Mouse (Mus musculus) hindbrain, embryonic 10.5 days (tissue): ENCODE measurements at regions not wholly inside any gene's neighbourhood (a gene's known extent, or its start where the extent isn't known, plus 50 kb on each side); places are given as distances from the start of the nearest gene placed in this dataset.

Source experiments
- DNase-seq: peaks from one replicate; pipeline ENCODE4 v3.0.0-alpha.2; 2017; ENCODE audit warnings: low spot score
- H3K27ac ChIP-seq: fragments of 300-500 bp; sonication (generic); 2 replicates; pipeline ENCODE4 v1.5.1; 2016; ENCODE audit warnings: mild to moderate bottlenecking, moderate library complexity
- H3K27me3 ChIP-seq: fragments of 300-500 bp; sonication (generic); 2 replicates; pipeline ENCODE4 v1.6.1; 2016; ENCODE audit warnings: mild to moderate bottlenecking; ENCODE audit not compliant: poor library complexity, insufficient read depth, severe bottlenecking
- H3K36me3 ChIP-seq: fragments of 300-500 bp; sonication (generic); 2 replicates; pipeline ENCODE4 v1.6.1; 2016; ENCODE audit warnings: mild to moderate bottlenecking, moderate library complexity
- H3K4me1 ChIP-seq: fragments of 300-500 bp; sonication (generic); replicated peaks from 2 replicates; pipeline ENCODE4 v1.6.1; 2016; ENCODE audit warnings: mild to moderate bottlenecking
- H3K4me3 ChIP-seq: fragments of 300-500 bp; sonication (generic); 2 replicates; pipeline ENCODE4 v1.5.1; 2016; ENCODE audit warnings: mild to moderate bottlenecking, moderate library complexity
- H3K9me3 ChIP-seq: fragments of 300-500 bp; sonication (generic); 2 replicates; pipeline ENCODE4 v1.6.1; 2016; ENCODE audit warnings: mild to moderate bottlenecking, moderate library complexity
- WGBS: fragments of 180-500 bp; shearing (Covaris S2); methylation state at CpG from one replicate; pipeline ENCODE4 v1.1.7; 2016; 5-methylcytosine and 5-hydroxymethylcytosine counted together

GRCm38 (mm10) chr17:47317651-47318050, 51.0 kb upstream of the Mrps10 start:
- H3K4me3 ChIP-seq, result no peak overlapping the region
- DNase-seq, result no peak
- H3K27ac ChIP-seq, result no peak overlapping the region
- H3K27me3 ChIP-seq, result no peaks in the 10 kb centered on the region
- H3K9me3 ChIP-seq, result no peaks in the 10 kb centered on the region
- WGBS, result 86% methylated on average over 11 of the region's 11 CpGs
- peaks cover 64% of the 10 kb centered on the region for H3K36me3 ChIP-seq
- H3K4me1 ChIP-seq, result 0 out of 2 replicates have a peak, but pooled peaks cover 8% of the 10 kb centered on the region

- Histone ChIP-seq H3K27me3 (no peaks in the 10 kb centered on the region), H3K27ac (no peak overlapping the region), H3K4me1 (no peaks in the 10 kb centered on the region), H3K9me3 (no peaks in the 10 kb centered on the region), H3K36me3 (peaks cover 46% of the 10 kb centered on the region), H3K4me3 (no peak overlapping the region)
- 93% methylated on average over 7 of the region's 7 CpGs for WGBS
- DNase-seq, result no peak
Measured at GRCm38 (mm10) chr17:47313162-47313561, 55.5 kb upstream of the Mrps10 start.

GRCm38 (mm10) chr17:47311272-47311671, 57.4 kb upstream of the Mrps10 start:
- peaks cover 32% of the 10 kb centered on the region for H3K36me3 ChIP-seq
- peaks cover 3% of the 10 kb centered on the region for H3K4me1 ChIP-seq
- H3K9me3 ChIP-seq, result no peaks in the 10 kb centered on the region
- 88% methylated on average over 5 of the region's 5 CpGs for WGBS
- no peak overlapping the region for H3K27ac ChIP-seq
- no peaks in the 10 kb centered on the region for H3K27me3 ChIP-seq
- DNase-seq, result no peak
- no peak overlapping the region for H3K4me3 ChIP-seq

DNA sequence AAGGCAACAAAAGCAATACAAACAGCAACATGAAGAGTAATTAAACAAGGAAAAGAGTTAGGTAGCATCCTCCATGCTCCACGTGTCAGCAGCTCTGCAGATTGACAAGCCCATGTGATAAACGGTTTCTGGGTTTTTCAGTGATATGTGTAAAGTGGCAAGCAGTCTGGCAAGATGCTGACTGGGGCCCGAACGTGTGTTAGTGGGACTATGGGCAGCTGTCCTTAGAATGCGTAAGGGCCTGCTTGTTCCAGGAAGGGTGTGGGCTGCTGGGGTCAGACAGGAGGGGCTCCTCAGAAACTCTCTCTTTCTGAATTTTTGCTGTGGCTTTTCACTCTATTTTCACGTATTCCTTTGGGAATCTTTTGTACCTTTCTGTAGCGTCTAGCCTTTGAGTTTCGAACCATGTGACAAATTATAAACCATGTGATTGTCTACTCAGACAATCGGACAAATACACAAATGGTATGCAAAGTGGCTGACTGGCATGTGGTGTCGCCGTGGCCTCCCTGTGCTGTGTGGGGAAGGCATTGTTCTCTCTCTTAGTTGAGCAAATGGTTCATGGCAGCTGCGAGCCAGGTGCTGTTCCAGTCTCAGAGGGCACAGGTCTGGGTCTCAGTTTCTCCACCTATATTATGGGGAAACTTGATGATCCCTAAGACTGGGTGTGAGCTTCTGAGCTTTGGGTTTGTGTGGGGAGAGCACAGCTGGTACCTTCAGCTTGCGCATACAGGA, 62.5 kb upstream of the Mrps10 start:
- H3K9me3 ChIP-seq, result no peaks in the 10 kb centered on the region
- no peak overlapping the region for H3K4me3 ChIP-seq
- peak overlapping the region; percentile 66 for H3K27ac ChIP-seq
- DNase-seq, result no peak
- H3K4me1 ChIP-seq, result peaks cover 45% of the 10 kb centered on the region
- peaks cover 6% of the 10 kb centered on the region; the same call in 1 of the 2 replicates for H3K36me3 ChIP-seq
- WGBS, result 70% methylated on average over 13 of the region's 13 CpGs
- H3K27me3 ChIP-seq, result no peaks in the 10 kb centered on the region

GRCm38 (mm10) chr17:47304463-47305199, 64.1 kb upstream of the Mrps10 start:
- no peak overlapping the region for H3K27ac ChIP-seq
- H3K9me3 ChIP-seq, result no peaks in the 10 kb centered on the region
- no peaks in the 10 kb centered on the region for H3K36me3 ChIP-seq
- peaks cover 53% of the 10 kb centered on the region for H3K4me1 ChIP-seq
- no peak overlapping the region for H3K4me3 ChIP-seq
- no peak for DNase-seq
- WGBS, result 66% methylated on average over 8 of the region's 8 CpGs
- H3K27me3 ChIP-seq, result no peaks in the 10 kb centered on the region

GRCm38 (mm10) chr17:47303600-47303999, 65.1 kb upstream of the Mrps10 start:
- Histone ChIP-seq H3K4me3 (no peak overlapping the region), H3K27ac (no peak overlapping the region), H3K27me3 (no peaks in the 10 kb centered on the region), H3K4me1 (peaks cover 54% of the 10 kb centered on the region), H3K36me3 (no peaks in the 10 kb centered on the region), H3K9me3 (no peaks in the 10 kb centered on the region)
- 93% methylated on average over 3 of the region's 3 CpGs for WGBS
- no peak for DNase-seq

DNA sequence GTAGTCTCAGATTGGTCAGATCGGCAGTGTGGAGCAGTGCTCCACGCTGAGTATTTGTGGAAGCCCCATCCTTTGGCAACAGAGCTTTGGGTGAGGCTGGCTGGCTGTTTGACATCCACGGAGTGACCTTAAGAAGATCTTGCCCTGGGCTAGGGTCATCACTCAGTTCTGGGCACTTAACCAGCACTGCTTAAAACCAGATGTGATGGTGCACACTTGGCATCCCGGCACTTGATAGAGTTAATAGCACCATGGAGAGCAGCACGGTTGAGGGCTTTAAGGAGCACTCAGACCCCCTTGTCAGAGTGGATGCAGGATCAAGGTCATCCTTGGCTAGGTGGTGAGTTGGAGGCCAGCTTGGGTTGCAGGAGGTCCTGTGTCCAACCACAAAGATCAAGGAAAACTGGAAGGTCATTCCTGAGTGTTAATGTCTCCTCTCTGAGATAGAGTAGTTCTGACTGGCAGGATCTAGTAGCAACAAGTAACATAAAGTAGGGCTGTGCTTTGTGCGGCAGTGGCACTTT, 70.2 kb upstream of the Mrps10 start:
- Histone ChIP-seq H3K4me1 (peaks cover 50% of the 10 kb centered on the region), H3K9me3 (no peaks in the 10 kb centered on the region)
- 89% methylated on average over 6 of the region's 6 CpGs for WGBS

DNA sequence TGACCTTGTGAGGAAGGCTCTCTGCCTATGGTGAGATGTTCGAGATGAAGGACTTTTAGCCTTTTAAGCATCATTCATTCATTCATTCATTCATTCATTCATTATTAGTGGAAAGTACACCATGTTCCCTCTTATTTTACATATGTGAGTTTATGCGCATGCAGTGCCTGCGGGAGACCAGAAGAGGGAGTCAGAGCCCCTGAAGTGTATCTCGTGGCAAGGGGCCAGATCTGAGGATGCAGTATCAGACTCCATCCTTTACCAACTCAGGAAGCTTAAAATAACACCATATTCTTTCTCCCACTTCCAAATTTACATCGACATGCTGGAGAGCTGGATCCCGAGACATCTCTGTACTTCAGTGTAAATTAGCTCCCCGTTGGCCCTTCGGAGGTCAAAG, 70.7 kb upstream of the Mrps10 start:
- Histone ChIP-seq H3K4me1 (peaks cover 52% of the 10 kb centered on the region), H3K27ac (no peak overlapping the region), H3K36me3 (peaks cover 5% of the 10 kb centered on the region; the same call in 1 of the 2 replicates), H3K27me3 (no peaks in the 10 kb centered on the region), H3K4me3 (no peak overlapping the region), H3K9me3 (no peaks in the 10 kb centered on the region)
- 88% methylated on average over 8 of the region's 8 CpGs for WGBS
- no peak for DNase-seq

More for the DNA sequence above, 70.2 kb upstream of the Mrps10 start:
- H3K27me3 ChIP-seq, result no peaks in the 10 kb centered on the region
- H3K36me3 ChIP-seq, result 0 out of 2 replicates have a peak, but pooled peaks cover under 1% of the 10 kb centered on the region
- H3K27ac ChIP-seq, result no peak overlapping the region
- H3K4me3 ChIP-seq, result no peak overlapping the region
- DNase-seq, result no peak

DNA sequence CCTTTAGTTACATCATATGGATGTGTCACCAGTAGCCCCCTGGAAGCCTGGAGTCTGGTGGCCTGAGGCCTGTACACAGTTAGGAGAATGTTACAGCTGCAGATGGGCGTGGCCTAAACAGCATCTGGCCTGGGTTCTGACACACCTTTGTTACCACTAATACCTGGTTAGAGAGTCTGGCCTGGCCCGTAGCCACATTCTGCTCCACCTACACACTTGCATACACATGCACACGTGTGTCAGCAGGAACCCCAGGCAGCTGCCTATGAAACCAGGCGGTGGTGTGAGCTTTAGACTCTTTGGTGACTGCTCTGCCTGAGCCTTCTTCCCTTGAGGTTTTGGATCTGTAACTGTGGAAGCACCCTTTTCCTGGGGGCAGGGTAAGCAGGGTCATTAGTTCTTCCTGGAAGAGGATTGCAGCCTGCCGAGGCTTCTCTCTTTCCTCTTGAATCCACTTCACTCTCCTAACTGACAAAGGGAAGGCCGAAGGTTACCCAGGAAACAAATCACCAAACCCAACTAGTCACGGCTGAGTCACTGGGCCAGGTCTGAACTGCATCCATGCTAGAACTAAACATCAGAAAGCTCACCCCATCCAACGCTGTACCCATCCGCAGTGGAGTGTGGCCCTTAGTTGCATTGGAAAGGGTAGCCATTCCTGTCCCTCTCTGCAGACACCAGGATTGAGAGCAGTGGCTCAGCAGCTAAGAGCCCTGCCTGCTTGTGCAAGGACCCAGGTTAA, 71.8 kb upstream of the Mrps10 start:
- Histone ChIP-seq H3K9me3 (no peaks in the 10 kb centered on the region), H3K27me3 (no peaks in the 10 kb centered on the region), H3K4me3 (no peak overlapping the region), H3K27ac (no peak overlapping the region), H3K4me1 (peaks cover 44% of the 10 kb centered on the region), H3K36me3 (peaks cover 6% of the 10 kb centered on the region; the same call in 1 of the 2 replicates)
- no peak for DNase-seq
- 90% methylated on average over 9 of the region's 9 CpGs for WGBS

DNA sequence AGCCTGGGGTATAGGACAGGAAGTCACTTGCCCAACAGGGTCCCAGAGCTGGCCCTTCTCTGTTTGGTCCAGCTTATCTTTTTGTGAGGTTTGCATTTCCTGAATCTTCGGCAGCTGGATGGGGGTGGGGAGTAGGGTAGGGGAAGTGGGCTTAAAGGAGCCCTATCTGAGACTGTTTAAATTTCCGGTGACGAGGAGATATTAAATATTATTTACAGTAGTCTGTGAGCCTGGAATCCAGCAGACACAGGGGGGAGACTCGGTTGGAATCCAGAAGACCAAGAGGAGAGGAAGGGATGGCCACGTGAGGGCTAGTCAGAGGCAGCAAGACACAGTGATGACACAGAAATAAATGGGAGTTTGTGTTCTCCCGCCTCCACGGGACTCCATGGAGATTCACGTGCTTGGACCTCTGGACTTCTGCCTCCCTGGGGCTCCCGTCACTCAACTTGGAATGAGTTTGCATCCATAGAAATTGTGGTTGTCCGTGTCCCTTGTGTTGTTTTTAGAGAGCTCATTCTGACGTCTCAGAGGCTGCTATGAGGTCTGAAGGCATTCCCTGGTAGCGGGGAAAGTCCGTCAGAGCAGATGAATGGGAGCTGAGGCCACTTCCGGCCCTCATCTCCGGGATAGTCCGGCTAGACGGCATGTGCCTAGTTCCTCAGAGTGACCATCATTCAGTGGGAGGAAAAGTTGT, 73.2 kb upstream of the Mrps10 start:
- Histone ChIP-seq H3K4me1 (peaks cover 35% of the 10 kb centered on the region), H3K27ac (0 out of 2 replicates have a peak overlapping the region, but pooled peaks have one; percentile 13), H3K27me3 (no peaks in the 10 kb centered on the region), H3K9me3 (no peaks in the 10 kb centered on the region), H3K4me3 (no peak overlapping the region), H3K36me3 (peaks cover 10% of the 10 kb centered on the region; the same call in 1 of the 2 replicates)
- no peak for DNase-seq
- WGBS, result 74% methylated on average over 17 of the region's 17 CpGs

GRCm38 (mm10) chr17:47294091-47294534, 74.6 kb upstream of the Mrps10 start:
- Histone ChIP-seq H3K27ac (peak overlapping the region; percentile 23; the same call in 1 of the 2 replicates), H3K4me1 (peaks cover 29% of the 10 kb centered on the region), H3K36me3 (peaks cover 13% of the 10 kb centered on the region; the same call in 1 of the 2 replicates), H3K9me3 (no peaks in the 10 kb centered on the region), H3K27me3 (no peaks in the 10 kb centered on the region), H3K4me3 (no peak overlapping the region)
- 68% methylated on average over 5 of the region's 5 CpGs for WGBS
- DNase-seq, result no peak

DNA sequence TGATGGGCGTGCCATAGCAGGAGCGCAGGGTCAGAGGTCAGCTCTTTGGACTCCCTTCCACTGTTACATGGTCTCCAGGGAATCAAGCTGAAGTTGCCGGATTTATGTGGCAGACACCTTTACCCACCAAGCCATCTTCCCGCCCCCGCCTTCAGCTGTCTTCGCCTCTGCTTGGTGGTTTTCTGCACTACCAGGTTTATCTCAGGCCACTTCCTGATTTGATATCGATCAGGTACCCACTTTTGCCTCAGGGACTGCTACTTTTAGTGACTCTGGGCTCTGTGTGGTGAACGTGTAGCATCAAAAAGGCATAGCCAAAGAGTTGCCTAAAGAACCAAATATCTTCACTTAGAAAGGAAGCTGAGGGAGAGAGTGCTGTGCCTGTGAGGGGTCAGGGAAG, 75.5 kb upstream of the Mrps10 start:
- Histone ChIP-seq H3K4me1 (peaks cover 29% of the 10 kb centered on the region), H3K4me3 (no peak overlapping the region), H3K27ac (no peak overlapping the region), H3K27me3 (no peaks in the 10 kb centered on the region), H3K36me3 (peaks cover 22% of the 10 kb centered on the region), H3K9me3 (no peaks in the 10 kb centered on the region)
- no peak for DNase-seq
- WGBS, result 89% methylated on average over 8 of the region's 8 CpGs
